15 mouse cellular contexts compared by ENCODE assay signal in the genomic region with DNA sequence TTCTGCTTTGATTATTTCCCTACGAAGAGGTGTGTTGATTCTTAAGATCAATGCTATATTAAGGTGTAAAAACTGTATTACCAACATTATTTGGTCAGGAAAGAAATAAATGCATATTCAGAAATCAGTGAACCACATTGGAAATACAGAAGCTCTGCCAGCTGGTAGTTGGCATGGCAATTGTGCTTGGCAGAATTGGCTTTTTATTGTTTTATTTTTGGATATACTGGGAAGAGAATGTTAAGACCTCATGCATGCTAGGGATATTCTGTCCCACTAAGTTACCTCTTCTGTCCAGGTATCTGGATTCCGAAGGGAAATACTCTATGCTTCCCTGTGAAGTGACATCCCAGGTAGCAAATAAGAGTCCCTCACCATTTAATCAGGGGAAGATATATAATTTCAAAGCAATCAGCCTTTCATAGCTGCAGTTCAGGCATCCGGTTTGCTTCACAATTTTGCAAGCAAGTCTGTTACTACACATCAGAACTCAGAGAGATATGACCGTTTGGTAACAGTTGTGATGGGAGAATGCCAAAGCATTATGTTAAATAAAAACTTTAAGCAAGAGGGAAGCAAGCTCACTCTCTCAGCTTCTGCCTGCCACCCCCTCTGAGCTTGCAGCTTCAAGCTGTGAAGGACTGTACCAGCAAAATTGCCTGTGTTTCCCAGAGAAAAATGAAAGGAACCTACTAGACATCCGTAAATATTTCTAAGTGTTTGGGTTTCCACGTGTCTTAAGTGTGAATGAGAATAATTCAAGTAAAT.
A peak's percentile ranks its signal among the peaks of the same experiment; 100 is the strongest.
DNase-seq lines count a peak whose midpoint lies in the region; ATAC-seq and TF ChIP-seq lines count a peak whose summit lies in the region.
"Had no signal": no experiment of that assay in that cellular context is flagged by ENCODE, and none has a peak within 500 bp of the region (broad histone marks: within the 10 kb centered on the region; RNA-seq: fewer than 3 reads in every experiment).

No protein-coding gene starts in this region.

- no peak overlapping the region for H3K9ac ChIP-seq in lung, postnatal 0 days (replicated peaks; ENCODE audit: low read depth)
- H3K9ac ChIP-seq in liver, postnatal 0 days (replicated peaks) = no peak overlapping the region
- H3K9ac ChIP-seq: heart, embryonic 15.5 days; liver, embryonic 15.5 days; neural tube, embryonic 12.5 days had no signal

- DNase-seq in lung, postnatal 0 days (ENCODE audit: low spot score) = peak; percentile 36
- no peak for DNase-seq in lung, postnatal 36 days
- peak; percentile 17 to 60 for DNase-seq in frontal cortex, postnatal 36 days (ENCODE audit: low spot score in 2 of 2)
- DNase-seq in left cerebral cortex, postnatal 10 days (ENCODE audit: extremely low spot score in 1 of 2, low spot score in 2 of 2) = peak; percentile 28 to 54
- no peak for DNase-seq in embryonic facial prominence, embryonic 10.5 days (ENCODE audit: low spot score)
- no peak for DNase-seq in testis, postnatal 14 days (ENCODE audit: low spot score)
- DNase-seq in liver, postnatal 0 days = no peak
- DNase-seq in gastrocnemius, postnatal 36 days = no peak
- DNase-seq: adrenal gland, postnatal 14 days; kidney, postnatal 4 days had no signal

- no peaks in the 10 kb centered on the region for H3K27me3 ChIP-seq in lung, postnatal 0 days (replicated peaks; ENCODE audit: insufficient read depth, low read length)
- no peaks in the 10 kb centered on the region for H3K27me3 ChIP-seq in embryonic facial prominence, embryonic 10.5 days (replicated peaks; ENCODE audit: low read depth, poor library complexity, severe bottlenecking)
- H3K27me3 ChIP-seq in liver, postnatal 0 days (ENCODE audit: insufficient read depth, low read length) = no peaks in the 10 kb centered on the region
- H3K27me3 ChIP-seq: heart, embryonic 15.5 days; liver, embryonic 15.5 days; neural tube, embryonic 12.5 days had no signal

- H3K4me3 ChIP-seq in lung, postnatal 0 days (ENCODE audit: low read depth, low read length) = no peak overlapping the region
- no peak overlapping the region for H3K4me3 ChIP-seq in embryonic facial prominence, embryonic 10.5 days
- no peak overlapping the region for H3K4me3 ChIP-seq in liver, postnatal 0 days (ENCODE audit: low read depth, low read length)
- H3K4me3 ChIP-seq: heart, embryonic 15.5 days; liver, embryonic 15.5 days; neural tube, embryonic 12.5 days had no signal

- H3K9me3 ChIP-seq in lung, postnatal 0 days (ENCODE audit: low read length) = no peaks in the 10 kb centered on the region
- no peaks in the 10 kb centered on the region for H3K9me3 ChIP-seq in embryonic facial prominence, embryonic 10.5 days
- H3K9me3 ChIP-seq in liver, postnatal 0 days (ENCODE audit: low read length) = no peaks in the 10 kb centered on the region
- H3K9me3 ChIP-seq: heart, embryonic 15.5 days; liver, embryonic 15.5 days; neural tube, embryonic 12.5 days had no signal

- H3K27ac ChIP-seq in lung, postnatal 0 days (ENCODE audit: low read length) = no peak overlapping the region
- no peak overlapping the region for H3K27ac ChIP-seq in embryonic facial prominence, embryonic 10.5 days (replicated peaks)
- no peak overlapping the region for H3K27ac ChIP-seq in liver, postnatal 0 days (ENCODE audit: low read depth)
- H3K27ac ChIP-seq: heart, embryonic 15.5 days; hindbrain, postnatal 0 days; liver, embryonic 15.5 days; neural tube, embryonic 12.5 days had no signal

- 56% methylated on average over 6 of the region's 6 CpGs for WGBS in lung, postnatal 0 days
- WGBS in embryonic facial prominence, embryonic 10.5 days = 84% methylated on average over 6 of the region's 6 CpGs
- 65% methylated on average over 6 of the region's 6 CpGs for WGBS in liver, postnatal 0 days (ENCODE audit: insufficient replicate concordance)

- no peak for ATAC-seq in lung, postnatal 0 days
- no peak for ATAC-seq in liver, postnatal 0 days
- ATAC-seq: hindbrain, postnatal 0 days had no signal

- H3K36me3 ChIP-seq in lung, postnatal 0 days (ENCODE audit: insufficient read depth, low read length) = no peaks in the 10 kb centered on the region
- no peaks in the 10 kb centered on the region for H3K36me3 ChIP-seq in embryonic facial prominence, embryonic 10.5 days (replicated peaks)
- no peaks in the 10 kb centered on the region for H3K36me3 ChIP-seq in liver, postnatal 0 days (replicated peaks; ENCODE audit: insufficient read depth, low read length)
- H3K36me3 ChIP-seq: heart, embryonic 15.5 days; liver, embryonic 15.5 days; neural tube, embryonic 12.5 days had no signal

- TF ChIP-seq CTCF in lung, postnatal 0 days (IDR thresholded peaks at IDR 0.05) = no peak
- TF ChIP-seq CTCF in liver, postnatal 0 days (IDR thresholded peaks at IDR 0.05; ENCODE audit: low read depth) = no peak

- no peak for TF ChIP-seq EP300 in lung, postnatal 0 days (IDR thresholded peaks at IDR 0.05)
- no peak for TF ChIP-seq EP300 in liver, postnatal 0 days (IDR thresholded peaks at IDR 0.05; ENCODE audit: low read depth)

- no peak overlapping the region for H3K4me2 ChIP-seq in lung, postnatal 0 days (replicated peaks; ENCODE audit: low read depth, low read length)
- no peak overlapping the region for H3K4me2 ChIP-seq in liver, postnatal 0 days (ENCODE audit: low read depth, low read length)
- H3K4me2 ChIP-seq: heart, embryonic 15.5 days; liver, embryonic 15.5 days; midbrain, embryonic 11.5 days; neural tube, embryonic 12.5 days had no signal

- no peaks in the 10 kb centered on the region for H3K4me1 ChIP-seq in lung, postnatal 0 days (ENCODE audit: insufficient read depth, low read depth, low read length)
- no peaks in the 10 kb centered on the region for H3K4me1 ChIP-seq in embryonic facial prominence, embryonic 10.5 days
- no peaks in the 10 kb centered on the region for H3K4me1 ChIP-seq in liver, postnatal 0 days (ENCODE audit: insufficient read depth)
- H3K4me1 ChIP-seq: heart, embryonic 15.5 days; liver, embryonic 15.5 days; neural tube, embryonic 12.5 days had no signal

- intact Hi-C loops in left cerebral cortex, postnatal 10 days (cut with DNase I) = no loop called here
- intact Hi-C loops in gastrocnemius, postnatal 36 days (cut with DNase I) = no loop called here

Comparison
In these comparisons a context has a peak if more than half of its experiments do, and no peak if none do; other contexts are left out.
1. DNase-seq: peak in lung, postnatal 0 days (single experiment), frontal cortex, postnatal 36 days (2 of 2) and left cerebral cortex, postnatal 10 days (2 of 2); none in lung, postnatal 36 days (single experiment), embryonic facial prominence, embryonic 10.5 days (single experiment), testis, postnatal 14 days (single experiment), liver, postnatal 0 days (single experiment) and gastrocnemius, postnatal 36 days (0 of 2).